Mouse (Mus musculus) liver, embryonic 15.5 days (tissue): ENCODE measurements at regions not wholly inside any gene's neighbourhood (a gene's known extent, or its start where the extent isn't known, plus 50 kb on each side); places are given as distances from the start of the nearest gene placed in this dataset.

ENCODE experiments used
- ATAC-seq: fragments of 200-750 bp; cut with Nextera tagmentation; 2 replicates; pipeline ENCODE4 v1.8.0; 2017; ENCODE audit warnings: moderate number of reproducible peaks, mild to moderate bottlenecking, moderate library complexity; ENCODE audit not compliant: insufficient read depth
- H3K27ac ChIP-seq: fragments of 300-500 bp; sonication (generic); replicated peaks from 2 replicates; pipeline ENCODE4 v1.5.1; 2015; ENCODE audit warnings: mild to moderate bottlenecking, inconsistent platforms
- H3K27me3 ChIP-seq: fragments of 300-500 bp; sonication (generic); 2 replicates; pipeline ENCODE4 v1.6.1; 2015; ENCODE audit warnings: mild to moderate bottlenecking, inconsistent platforms
- H3K36me3 ChIP-seq: fragments of 300-500 bp; sonication (generic); replicated peaks from 2 replicates; pipeline ENCODE4 v1.6.1; 2015; ENCODE audit warnings: moderate library complexity, mild to moderate bottlenecking, inconsistent platforms
- H3K4me1 ChIP-seq: fragments of 300-500 bp; sonication (generic); replicated peaks from 2 replicates; pipeline ENCODE4 v1.6.1; 2015; ENCODE audit warnings: inconsistent platforms
- H3K4me2 ChIP-seq: fragments of 300-500 bp; sonication (generic); 2 replicates; pipeline ENCODE4 v1.6.1; 2015; ENCODE audit warnings: moderate library complexity, mild to moderate bottlenecking, inconsistent platforms
- H3K4me3 ChIP-seq: fragments of 300-500 bp; sonication (generic); replicated peaks from 2 replicates; pipeline ENCODE4 v1.5.1; 2015; ENCODE audit warnings: mild to moderate bottlenecking, inconsistent platforms
- H3K9ac ChIP-seq: fragments of 300-500 bp; sonication (generic); 2 replicates; pipeline ENCODE4 v1.6.1; 2015; ENCODE audit warnings: moderate library complexity, mild to moderate bottlenecking, inconsistent platforms
- H3K9me3 ChIP-seq: fragments of 300-500 bp; sonication (generic); replicated peaks from 2 replicates; pipeline ENCODE4 v1.6.1; 2016; ENCODE audit warnings: inconsistent platforms
- WGBS: fragments of 180-500 bp; shearing (Covaris S2); methylation state at CpG from one replicate; pipeline ENCODE4 v1.1.7; 2015; ENCODE audit warnings: mixed read lengths; ENCODE audit not compliant: insufficient replicate concordance; 5-methylcytosine and 5-hydroxymethylcytosine counted together

- WGBS, result 38% methylated on average over 4 of the region's 4 CpGs
- Histone ChIP-seq H3K36me3 (no peaks in the 10 kb centered on the region), H3K4me2 (no peak overlapping the region), H3K27me3 (no peaks in the 10 kb centered on the region), H3K27ac (no peak overlapping the region), H3K4me3 (no peak overlapping the region), H3K4me1 (no peaks in the 10 kb centered on the region), H3K9ac (no peak overlapping the region), H3K9me3 (no peaks in the 10 kb centered on the region)
- ATAC-seq, result no peak
These were observed 231.0 kb downstream of the Hs3st3b1 start for GRCm38 (mm10) chr11:63691041-63691440.

GRCm38 (mm10) chr11:63704995-63705580, 217.0 kb downstream of the Hs3st3b1 start:
- Histone ChIP-seq H3K36me3 (no peaks in the 10 kb centered on the region), H3K4me2 (no peak overlapping the region), H3K27me3 (no peaks in the 10 kb centered on the region), H3K4me3 (no peak overlapping the region), H3K9me3 (no peaks in the 10 kb centered on the region), H3K9ac (no peak overlapping the region), H3K4me1 (no peaks in the 10 kb centered on the region), H3K27ac (no peak overlapping the region)
- WGBS, result 56% methylated on average over 12 of the region's 12 CpGs
- ATAC-seq, result no peak

GRCm38 (mm10) chr11:63706057-63706456, 216.0 kb downstream of the Hs3st3b1 start:
- Histone ChIP-seq H3K27ac (no peak overlapping the region), H3K4me2 (no peak overlapping the region), H3K9me3 (no peaks in the 10 kb centered on the region), H3K9ac (no peak overlapping the region), H3K36me3 (no peaks in the 10 kb centered on the region), H3K4me3 (no peak overlapping the region), H3K4me1 (no peaks in the 10 kb centered on the region), H3K27me3 (no peaks in the 10 kb centered on the region)
- no peak for ATAC-seq
- 55% methylated on average over 8 of the region's 8 CpGs for WGBS

GRCm38 (mm10) chr11:63707093-63707492, 215.0 kb downstream of the Hs3st3b1 start:
- Histone ChIP-seq H3K4me1 (no peaks in the 10 kb centered on the region), H3K27ac (no peak overlapping the region), H3K4me2 (no peak overlapping the region), H3K36me3 (no peaks in the 10 kb centered on the region), H3K4me3 (no peak overlapping the region), H3K27me3 (no peaks in the 10 kb centered on the region), H3K9ac (no peak overlapping the region), H3K9me3 (no peaks in the 10 kb centered on the region)
- ATAC-seq, result no peak
- WGBS, result 46% methylated on average over 5 of the region's 5 CpGs

GRCm38 (mm10) chr11:63708412-63708811, 213.7 kb downstream of the Hs3st3b1 start:
- Histone ChIP-seq H3K27me3 (no peaks in the 10 kb centered on the region), H3K27ac (no peak overlapping the region), H3K36me3 (no peaks in the 10 kb centered on the region), H3K9me3 (no peaks in the 10 kb centered on the region), H3K9ac (no peak overlapping the region), H3K4me3 (no peak overlapping the region), H3K4me2 (no peak overlapping the region), H3K4me1 (no peaks in the 10 kb centered on the region)
- ATAC-seq, result no peak
- WGBS, result 38% methylated on average over 4 of the region's 4 CpGs

GRCm38 (mm10) chr11:63712053-63712864, 209.8 kb downstream of the Hs3st3b1 start:
- no peaks in the 10 kb centered on the region for H3K9me3 ChIP-seq
- WGBS, result 65% methylated on average over 15 of the region's 15 CpGs
- no peak for ATAC-seq
- H3K9ac ChIP-seq, result no peak overlapping the region
- no peaks in the 10 kb centered on the region for H3K36me3 ChIP-seq
- no peaks in the 10 kb centered on the region for H3K4me1 ChIP-seq
- H3K4me3 ChIP-seq, result no peak overlapping the region
- H3K27me3 ChIP-seq, result no peaks in the 10 kb centered on the region
- no peak overlapping the region for H3K4me2 ChIP-seq
- no peak overlapping the region for H3K27ac ChIP-seq

- H3K9ac ChIP-seq, result no peak overlapping the region
- 75% methylated on average over 5 of the region's 5 CpGs for WGBS
- no peaks in the 10 kb centered on the region for H3K27me3 ChIP-seq
- H3K4me2 ChIP-seq, result no peak overlapping the region
- H3K36me3 ChIP-seq, result no peaks in the 10 kb centered on the region
- H3K9me3 ChIP-seq, result no peaks in the 10 kb centered on the region
- H3K27ac ChIP-seq, result no peak overlapping the region
- no peak overlapping the region for H3K4me3 ChIP-seq
- no peaks in the 10 kb centered on the region for H3K4me1 ChIP-seq
- no peak for ATAC-seq
These were observed 199.8 kb downstream of the Hs3st3b1 start for GRCm38 (mm10) chr11:63722261-63722660.

- no peak overlapping the region for H3K9ac ChIP-seq
- H3K9me3 ChIP-seq, result no peaks in the 10 kb centered on the region
- H3K4me1 ChIP-seq, result no peaks in the 10 kb centered on the region
- 73% methylated on average over 9 of the region's 9 CpGs for WGBS
- H3K27me3 ChIP-seq, result no peaks in the 10 kb centered on the region
- no peak overlapping the region for H3K27ac ChIP-seq
- H3K36me3 ChIP-seq, result no peaks in the 10 kb centered on the region
- H3K4me3 ChIP-seq, result no peak overlapping the region
- no peak overlapping the region for H3K4me2 ChIP-seq
- ATAC-seq, result no peak
These were observed 191.2 kb downstream of the Hs3st3b1 start for GRCm38 (mm10) chr11:63730880-63731279.

- Histone ChIP-seq H3K9ac (no peak overlapping the region), H3K27ac (no peak overlapping the region), H3K4me2 (no peak overlapping the region), H3K27me3 (no peaks in the 10 kb centered on the region), H3K36me3 (no peaks in the 10 kb centered on the region), H3K4me1 (no peaks in the 10 kb centered on the region), H3K4me3 (no peak overlapping the region), H3K9me3 (no peaks in the 10 kb centered on the region)
- ATAC-seq, result no peak
- 62% methylated on average over 5 of the region's 5 CpGs for WGBS
These were observed 168.8 kb downstream of the Hs3st3b1 start for GRCm38 (mm10) chr11:63753260-63753659.

GRCm38 (mm10) chr11:63754826-63755225, 167.3 kb downstream of the Hs3st3b1 start:
- Histone ChIP-seq H3K9me3 (no peaks in the 10 kb centered on the region), H3K36me3 (no peaks in the 10 kb centered on the region), H3K27me3 (no peaks in the 10 kb centered on the region), H3K27ac (no peak overlapping the region), H3K4me3 (no peak overlapping the region), H3K9ac (no peak overlapping the region), H3K4me1 (no peaks in the 10 kb centered on the region), H3K4me2 (no peak overlapping the region)
- 44% methylated on average over 3 of the region's 3 CpGs for WGBS
- no peak for ATAC-seq

GRCm38 (mm10) chr11:63758313-63758712, 163.8 kb downstream of the Hs3st3b1 start:
- ATAC-seq, result no peak
- no peaks in the 10 kb centered on the region for H3K27me3 ChIP-seq
- no peak overlapping the region for H3K27ac ChIP-seq
- no peak overlapping the region for H3K4me3 ChIP-seq
- no peaks in the 10 kb centered on the region for H3K9me3 ChIP-seq
- no peak overlapping the region for H3K4me2 ChIP-seq
- H3K36me3 ChIP-seq, result no peaks in the 10 kb centered on the region
- 0 out of 2 replicates have a peak, but pooled peaks cover 4% of the 10 kb centered on the region for H3K4me1 ChIP-seq
- H3K9ac ChIP-seq, result no peak overlapping the region
- 60% methylated on average over 3 of the region's 3 CpGs for WGBS
